Mouse (Mus musculus) liver, postnatal 0 days (tissue): ENCODE results near the gene Tmx2.

Source experiments
- CTCF ChIP-seq: sonication (generic); IDR thresholded peaks from 2 replicates; pipeline ENCODE4 v1.5.1; 2016; ENCODE audit warnings: antibody characterized with exemption, low read depth
- EP300 ChIP-seq: IDR thresholded peaks from 2 replicates; pipeline ENCODE4 v1.6.1; 2016; ENCODE audit warnings: antibody characterized with exemption, low read depth, mild to moderate bottlenecking

DNA sequence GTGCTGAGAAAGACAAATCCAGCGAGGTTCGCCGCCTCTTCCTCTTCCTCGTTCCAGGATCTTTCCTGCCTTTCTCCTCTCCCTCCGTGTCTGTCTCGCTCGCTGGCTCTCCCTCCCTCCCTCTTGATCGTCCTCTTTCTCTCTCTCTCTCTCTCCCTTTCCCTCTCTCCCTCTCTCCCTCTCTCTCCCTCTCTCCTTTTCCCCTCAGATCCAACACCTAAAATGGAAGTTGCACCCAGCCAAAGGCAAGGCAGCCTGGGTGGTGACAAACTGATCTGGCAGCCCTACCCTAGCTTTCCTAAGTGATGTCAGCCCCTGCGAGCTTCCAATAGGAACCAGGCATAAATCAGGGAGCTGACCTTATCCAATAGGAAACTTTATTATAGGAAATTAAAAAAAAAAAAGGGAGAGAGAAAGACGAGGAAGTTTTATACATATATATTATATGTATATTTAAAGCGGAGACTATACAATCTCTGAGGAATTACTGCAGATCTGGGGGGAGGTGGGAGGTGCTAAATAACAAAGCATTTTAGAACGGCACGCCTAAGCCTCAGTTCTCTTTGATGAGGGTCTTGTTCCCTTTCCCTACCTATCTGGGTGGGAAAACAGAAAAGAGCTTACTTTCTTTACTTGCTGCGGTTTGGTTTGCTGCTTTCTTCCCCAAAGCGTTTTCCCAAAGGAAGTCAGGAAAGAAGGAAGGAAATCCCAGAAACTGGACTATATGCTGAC lies 28.3 kb downstream of the Tmx2 start, which contains the start of gene Ctnnd1:
- TF ChIP-seq CTCF, result no peak
- TF ChIP-seq EP300, result peak; percentile 28; the same call in 1 of the 2 replicates
